Mouse (Mus musculus) kidney, adult 2 months (tissue): ENCODE measurements around the gene Mettl23. TPM values are rescaled to one million over a fixed set of nuclear protein-coding genes. Genes with fewer than 3 reads are reported as not detected.

Experiments
- DNase-seq: peaks from one replicate; pipeline ENCODE4 v3.0.0; 2021
- H3K27ac ChIP-seq: fragments of 200-500 bp; 2 replicates; pipeline ENCODE4 v1.5.1; 2012; ENCODE audit warnings: low read depth, low read length, control low read depth, inconsistent platforms; ENCODE audit not compliant: insufficient read depth
- H3K27me3 ChIP-seq: fragments of 200-500 bp; replicated peaks from 2 replicates; pipeline ENCODE4 v1.6.1; 2012; ENCODE audit warnings: mild to moderate bottlenecking, moderate library complexity, low read length, inconsistent platforms; ENCODE audit not compliant: control insufficient read depth, insufficient read depth
- H3K36me3 ChIP-seq: fragments of 200-500 bp; 2 replicates; pipeline ENCODE4 v1.6.1; 2012; ENCODE audit warnings: mild to moderate bottlenecking, moderate library complexity, low read length, inconsistent platforms; ENCODE audit not compliant: control insufficient read depth, insufficient read depth
- H3K4me1 ChIP-seq: fragments of 200-500 bp; 2 replicates; pipeline ENCODE4 v1.6.1; 2011; ENCODE audit warnings: low read length; ENCODE audit not compliant: control insufficient read depth, insufficient read depth
- H3K4me3 ChIP-seq: fragments of 200-500 bp; 2 replicates; pipeline ENCODE4 v1.5.1; 2011; ENCODE audit warnings: mild to moderate bottlenecking, low read depth, low read length, control low read depth; ENCODE audit not compliant: insufficient read depth
- CTCF ChIP-seq: fragments of 200-500 bp; conservative IDR thresholded peaks from 2 replicates; pipeline ENCODE4 v1.5.1; 2011; ENCODE audit warnings: low read depth, mild to moderate bottlenecking, control low read depth, low read length, moderate library complexity, mixed read lengths; ENCODE audit not compliant: insufficient read depth, insufficient read length
- POLR2A ChIP-seq: fragments of 200-500 bp; IDR thresholded peaks from one replicate; pipeline ENCODE4 v1.6.1; 2011; ENCODE audit warnings: low read depth, low read length, control low read depth
- WGBS: fragments of 180-500 bp; shearing (Covaris S2); methylation state at CpG from one replicate; pipeline ENCODE4 v1.1.7; 2018; 5-methylcytosine and 5-hydroxymethylcytosine counted together
- polyA plus RNA-seq: library from polyadenylated mRNA; depleted of rRNA; stranded (reverse); fragments of >200 nt; gene quantifications from 2 replicates; pipeline ENCODE4 v1.2.3, GENCODE M21; 2012; rRNA removed

Mettl23 gene
- 26.8 and 32.8 TPM in 2 replicates for polyA plus RNA-seq

- peak; percentile 55 for TF ChIP-seq POLR2A
- TF ChIP-seq CTCF, result no peak
- H3K36me3 ChIP-seq, result peaks cover 7% of the 10 kb centered on the region
- peak within 1 kb of the TSS; percentile 87 for H3K4me3 ChIP-seq
- peaks cover 13% of the 10 kb centered on the region for H3K4me1 ChIP-seq
- H3K27ac ChIP-seq, result peak within 1 kb of the TSS; percentile 93
- no peaks in the 10 kb centered on the region for H3K27me3 ChIP-seq
- under 1% methylated on average over 72 of the region's 72 CpGs for WGBS
- DNase-seq, result peak; percentile 99
Measured at GRCm38 (mm10) chr11:116843261-116844233, at the start of gene Mettl23, which contains the start of gene Jmjd6. TSS of gene Mettl23 (plus strand) at chr11:116843278. TSS of gene Jmjd6 (minus strand) at chr11:116843449.

DNA sequence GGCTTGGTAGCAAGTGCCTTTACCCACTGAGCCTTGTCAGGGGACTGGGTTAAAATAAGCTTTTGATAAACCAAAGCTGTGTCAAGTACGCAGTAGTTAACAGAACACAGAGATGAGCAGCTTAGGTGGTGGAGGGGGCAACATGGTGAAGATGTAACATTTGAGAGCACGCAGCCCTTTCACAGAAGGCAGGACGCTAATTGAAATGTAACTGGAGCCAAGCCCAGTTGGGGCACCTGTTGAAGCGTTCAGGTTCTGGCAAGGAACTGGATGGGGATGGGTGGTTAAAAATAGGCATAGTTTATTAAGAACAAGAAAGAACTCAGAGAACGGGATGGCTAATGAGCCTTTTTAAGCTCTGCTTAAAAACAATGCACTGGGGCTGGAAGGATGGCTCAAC is 43.7 kb upstream of the Mettl23 start:
- 65% methylated on average over 5 of the region's 5 CpGs for WGBS
- no peak overlapping the region for H3K4me3 ChIP-seq
- DNase-seq, result no peak
- no peaks in the 10 kb centered on the region for H3K27me3 ChIP-seq
- H3K4me1 ChIP-seq, result no peaks in the 10 kb centered on the region
- H3K36me3 ChIP-seq, result no peaks in the 10 kb centered on the region
- TF ChIP-seq CTCF (no peak), POLR2A (no peak)
- no peak overlapping the region for H3K27ac ChIP-seq

DNA sequence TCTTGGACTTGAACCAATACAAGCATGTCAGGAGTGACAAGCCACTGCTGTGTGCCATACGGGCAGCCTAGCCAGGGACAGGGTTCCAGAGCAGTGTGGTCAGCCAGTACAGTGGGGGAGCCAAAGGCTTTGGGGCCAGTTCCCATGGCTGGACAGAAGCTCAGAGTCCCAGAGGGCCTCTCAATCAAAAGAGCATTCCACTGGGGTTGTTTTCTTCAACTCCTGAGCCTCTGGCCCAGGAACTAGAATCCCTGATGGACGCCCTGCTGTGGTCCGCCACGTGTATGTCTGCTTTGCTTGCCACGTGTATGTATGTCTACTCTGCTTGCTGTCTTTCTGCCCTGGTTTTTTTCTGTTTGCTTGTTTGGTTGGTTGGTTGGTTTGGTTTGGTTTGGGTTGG is 42.0 kb upstream of the Mettl23 start:
- no peak overlapping the region for H3K4me3 ChIP-seq
- no peaks in the 10 kb centered on the region for H3K4me1 ChIP-seq
- H3K27ac ChIP-seq, result no peak overlapping the region
- no peaks in the 10 kb centered on the region for H3K36me3 ChIP-seq
- 68% methylated on average over 5 of the region's 5 CpGs for WGBS
- peak; percentile 38 for DNase-seq
- TF ChIP-seq CTCF (no peak), POLR2A (no peak)
- no peaks in the 10 kb centered on the region for H3K27me3 ChIP-seq

GRCm38 (mm10) chr11:116802709-116803108 is 40.4 kb upstream of the Mettl23 start:
- no peak for DNase-seq
- no peak for TF ChIP-seq CTCF
- WGBS, result 87% methylated on average over 5 of the region's 5 CpGs
- Histone ChIP-seq H3K36me3 (no peaks in the 10 kb centered on the region), H3K4me3 (no peak overlapping the region), H3K27ac (no peak overlapping the region), H3K27me3 (no peaks in the 10 kb centered on the region), H3K4me1 (no peaks in the 10 kb centered on the region)

GRCm38 (mm10) chr11:116806136-116807071 is 36.7 kb upstream of the Mettl23 start:
- no peaks in the 10 kb centered on the region for H3K36me3 ChIP-seq
- 62% methylated on average over 15 of the region's 15 CpGs for WGBS
- DNase-seq, result peak; percentile 56
- H3K4me3 ChIP-seq, result no peak overlapping the region
- TF ChIP-seq POLR2A, result no peak
- TF ChIP-seq CTCF, result no peak
- no peaks in the 10 kb centered on the region for H3K27me3 ChIP-seq
- no peaks in the 10 kb centered on the region for H3K4me1 ChIP-seq
- no peak overlapping the region for H3K27ac ChIP-seq

DNA sequence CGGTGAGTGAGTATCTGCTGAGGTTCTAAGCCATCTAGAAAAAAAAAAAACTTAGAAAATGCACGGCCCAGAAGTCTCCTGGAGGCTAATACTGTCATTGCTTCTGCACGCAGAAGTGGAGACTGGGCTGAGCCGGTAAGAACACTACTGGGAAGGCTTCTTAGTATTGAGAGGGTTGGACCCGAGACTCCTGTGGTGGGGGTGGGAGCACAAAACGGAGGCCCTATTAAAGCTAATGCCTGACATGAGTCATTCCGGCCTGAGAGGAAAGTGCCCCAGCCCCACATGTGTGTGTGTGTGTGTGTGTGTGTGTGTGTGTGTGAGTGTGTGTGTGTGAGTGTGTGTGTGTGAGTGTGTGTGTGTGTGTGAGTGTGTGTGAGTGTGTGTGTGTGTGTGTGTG is 36.0 kb upstream of the Mettl23 start:
- H3K27ac ChIP-seq, result no peak overlapping the region
- WGBS, result 46% methylated on average over 7 of the region's 7 CpGs

More for the DNA sequence above, 36.0 kb upstream of the Mettl23 start:
- Histone ChIP-seq H3K4me1 (no peaks in the 10 kb centered on the region), H3K27me3 (no peaks in the 10 kb centered on the region), H3K4me3 (no peak overlapping the region), H3K36me3 (no peaks in the 10 kb centered on the region)
- DNase-seq, result no peak
- TF ChIP-seq POLR2A (no peak), CTCF (no peak)
